Mouse (Mus musculus) thymus, postnatal 25 days (tissue): ENCODE measurements at regions not wholly inside any gene's neighbourhood (a gene's known extent, or its start where the extent isn't known, plus 50 kb on each side); places are given as distances from the start of the nearest gene placed in this dataset.

Experiments used
- DNase-seq: peaks from one replicate; pipeline ENCODE4 v3.0.0; 2022

- DNase-seq: no peak
Measured at GRCm38 (mm10) chr1:90668787-90669186, 66.0 kb downstream of the Cops8 start.

GRCm38 (mm10) chr1:90669237-90669636 is 66.5 kb downstream of the Cops8 start:
- DNase-seq: no peak

GRCm38 (mm10) chr1:90670346-90670745 is 67.6 kb downstream of the Cops8 start:
- DNase-seq: no peak

- DNase-seq: peak; percentile 69
Measured at GRCm38 (mm10) chr1:90673751-90674150, 71.0 kb downstream of the Cops8 start.

DNA sequence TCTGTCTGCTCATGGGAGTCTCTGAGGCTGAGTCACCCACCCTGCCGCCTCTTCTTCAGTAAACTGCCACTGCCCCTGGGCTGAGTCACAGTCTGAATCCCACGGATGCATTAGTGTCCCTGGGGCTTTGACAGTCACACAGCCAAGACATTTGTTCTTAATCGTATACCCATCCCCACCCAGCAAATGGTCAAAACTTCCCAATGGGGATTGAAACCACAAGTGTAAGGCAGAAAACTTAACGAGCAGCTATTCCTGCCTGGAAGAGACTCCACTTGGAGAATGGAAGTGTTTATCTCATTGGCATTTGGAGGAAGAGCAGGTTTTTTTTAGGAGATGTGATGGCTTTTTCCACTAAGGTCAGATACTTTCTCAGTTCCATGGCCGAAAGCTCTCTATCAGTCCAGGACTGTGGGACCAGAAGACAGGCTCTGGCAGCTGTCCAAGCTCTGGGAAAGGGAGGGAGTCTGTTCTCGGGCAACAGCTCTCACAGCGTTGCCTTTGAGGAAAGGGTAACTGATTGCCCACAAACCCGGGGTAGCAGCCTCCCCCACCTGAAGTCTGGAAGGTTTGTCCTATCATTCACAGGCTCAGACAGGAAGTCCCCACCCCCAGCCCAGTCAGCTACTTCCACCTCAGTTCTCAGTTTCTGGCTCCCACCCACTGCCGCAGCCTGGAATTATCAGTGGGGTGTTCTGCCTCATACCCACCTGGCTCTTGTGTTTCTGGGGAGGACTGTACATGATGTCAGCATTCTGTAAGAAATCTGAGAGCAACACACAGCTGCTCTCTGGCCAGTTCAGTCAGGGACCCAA is 73.6 kb downstream of the Cops8 start:
- peak; percentile 81 for DNase-seq

GRCm38 (mm10) chr1:90677188-90677587 is 74.4 kb downstream of the Cops8 start:
- peak; percentile 31 for DNase-seq

- no peak for DNase-seq
Measured at GRCm38 (mm10) chr1:90677651-90678201, 74.9 kb downstream of the Cops8 start.

DNA sequence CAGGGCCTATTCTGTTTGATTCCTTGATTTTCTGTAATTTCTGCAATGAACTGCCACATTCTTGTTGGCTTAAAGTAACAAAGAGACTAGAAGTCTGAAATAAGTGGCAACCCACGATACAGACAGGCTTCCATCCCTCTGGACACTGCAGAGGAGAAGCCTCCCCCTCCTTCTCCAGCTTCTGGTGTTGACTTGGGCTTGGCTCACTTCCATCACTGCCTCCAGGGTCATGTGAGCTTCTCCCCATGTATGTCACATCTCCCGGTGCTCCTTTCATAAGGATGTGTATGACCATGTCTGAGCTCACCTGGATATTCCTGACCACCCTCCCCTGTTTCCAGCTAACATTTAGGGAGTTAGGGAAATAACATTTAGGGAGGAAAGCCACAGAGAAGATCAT is 75.6 kb downstream of the Cops8 start:
- DNase-seq: no peak

DNA sequence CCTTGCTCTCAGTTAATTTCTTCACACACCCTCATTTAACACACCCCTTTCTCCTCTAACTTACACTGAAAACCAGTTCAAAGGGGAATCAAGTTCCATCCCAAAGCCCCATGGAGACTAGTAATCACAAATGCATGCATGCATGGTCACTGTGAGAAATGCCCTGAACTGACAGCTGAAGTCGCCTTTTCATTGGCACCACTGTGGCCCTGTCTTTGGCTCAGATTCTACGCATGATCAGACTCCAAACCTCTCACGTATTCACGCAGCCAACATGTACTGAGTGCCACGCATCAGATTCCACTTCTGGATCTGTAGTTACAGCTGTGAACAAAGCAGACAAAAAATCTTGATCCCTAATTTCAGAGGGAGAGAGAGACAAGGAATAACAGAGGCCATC is 85.3 kb downstream of the Cops8 start:
- no peak for DNase-seq

DNA sequence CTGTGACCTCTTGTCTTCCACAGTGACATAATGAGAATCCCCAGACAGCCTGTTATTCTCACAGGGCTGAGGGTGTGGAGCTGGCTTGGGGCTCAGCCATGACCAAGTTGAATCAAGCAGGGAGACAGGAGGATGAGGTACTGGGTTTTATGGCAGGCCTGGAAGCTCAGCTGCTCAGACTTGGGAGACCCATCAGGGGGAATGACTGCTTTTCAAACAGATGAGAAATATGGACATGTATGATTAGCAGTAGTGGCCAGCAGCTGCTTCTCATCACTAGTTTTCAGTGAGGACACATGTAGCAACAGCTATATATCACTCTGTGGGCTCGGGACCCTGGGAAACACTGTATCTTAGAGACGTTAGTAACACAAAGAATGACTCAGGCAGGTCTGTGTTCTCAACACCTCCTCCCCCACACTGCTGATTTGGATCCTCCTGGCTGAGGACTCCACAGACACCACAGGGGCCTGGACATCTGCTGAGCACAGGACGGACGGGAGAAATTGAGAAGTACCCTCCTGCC is 87.9 kb downstream of the Cops8 start:
- DNase-seq: no peak

DNA sequence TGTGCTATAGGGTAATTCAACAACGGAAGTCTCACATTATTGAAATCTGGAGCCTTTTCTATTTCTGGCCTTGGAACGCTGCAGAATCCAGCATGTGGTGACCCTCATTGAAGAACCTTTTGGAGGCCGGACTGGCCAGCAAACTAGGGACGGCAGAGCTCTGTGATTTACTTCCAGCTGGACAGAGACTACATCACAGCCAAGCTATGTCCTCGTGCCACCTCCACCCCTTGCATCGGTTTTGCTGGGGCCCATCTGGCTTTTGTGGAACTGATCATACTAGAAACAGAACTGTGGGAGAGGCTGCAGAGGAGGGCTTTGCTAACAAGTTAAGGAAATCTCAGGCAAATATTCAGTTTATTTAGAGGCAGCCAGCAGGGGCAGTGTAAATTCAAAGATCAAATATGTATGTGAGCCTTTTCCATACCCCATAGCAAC is 88.4 kb downstream of the Cops8 start:
- no peak for DNase-seq

- DNase-seq: no peak
Measured at GRCm38 (mm10) chr1:90692851-90693250, 90.1 kb downstream of the Cops8 start.

- DNase-seq: no peak
Measured at GRCm38 (mm10) chr1:90694761-90695160, 92.0 kb downstream of the Cops8 start.

- DNase-seq: peak; percentile 79
Measured at GRCm38 (mm10) chr1:90695166-90695749, 92.5 kb downstream of the Cops8 start.

- DNase-seq: peak; percentile 17
Measured at GRCm38 (mm10) chr1:90696000-90696399, 93.2 kb downstream of the Cops8 start.

DNA sequence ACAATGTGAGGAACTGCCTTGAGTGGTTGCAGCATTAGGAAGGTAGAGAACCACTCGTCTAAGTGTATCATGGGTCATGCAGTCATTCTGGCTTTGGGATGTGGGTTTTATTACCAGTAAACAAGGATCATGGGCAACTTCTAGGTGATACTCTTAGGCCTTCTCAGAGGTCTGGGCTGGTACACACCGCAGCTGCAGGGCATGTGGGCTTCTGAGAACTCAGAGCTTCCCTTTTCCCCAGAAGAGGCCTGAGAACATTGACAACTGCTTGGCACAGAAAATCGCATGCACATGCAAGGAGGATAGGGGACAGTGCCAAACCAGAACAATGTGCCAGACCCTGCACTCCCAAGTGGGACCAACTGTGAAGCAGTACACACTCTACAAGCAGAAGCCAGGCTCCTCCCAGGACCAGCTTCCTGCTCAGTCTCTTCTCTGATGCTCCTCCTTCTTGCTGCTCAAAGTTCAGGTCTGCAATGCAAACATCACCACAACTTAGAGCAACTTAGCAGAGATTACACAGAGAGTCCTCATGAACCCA is 94.3 kb downstream of the Cops8 start:
- DNase-seq: peak; percentile 47

DNA sequence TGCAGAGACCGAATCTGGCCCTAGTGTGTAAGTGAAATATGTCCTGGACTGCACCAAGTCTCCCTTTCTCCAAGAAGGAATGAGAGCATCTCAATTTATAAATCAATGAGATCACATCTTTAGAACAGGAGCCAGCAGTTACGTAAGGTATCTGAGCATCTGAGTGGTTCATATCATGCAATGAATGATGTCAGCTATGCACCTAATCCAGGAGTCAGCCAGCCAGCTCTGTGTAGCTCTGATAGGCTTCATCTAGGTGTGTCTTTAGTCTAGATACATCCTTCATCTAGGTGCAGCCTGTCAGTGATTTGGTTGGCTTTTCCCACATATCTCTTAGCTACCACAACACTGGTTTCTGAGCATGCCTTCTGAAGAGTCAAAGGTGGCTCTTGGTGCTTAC is 95.8 kb downstream of the Cops8 start:
- DNase-seq: no peak

GRCm38 (mm10) chr1:90701756-90702155 is 99.0 kb downstream of the Cops8 start:
- DNase-seq: no peak

DNA sequence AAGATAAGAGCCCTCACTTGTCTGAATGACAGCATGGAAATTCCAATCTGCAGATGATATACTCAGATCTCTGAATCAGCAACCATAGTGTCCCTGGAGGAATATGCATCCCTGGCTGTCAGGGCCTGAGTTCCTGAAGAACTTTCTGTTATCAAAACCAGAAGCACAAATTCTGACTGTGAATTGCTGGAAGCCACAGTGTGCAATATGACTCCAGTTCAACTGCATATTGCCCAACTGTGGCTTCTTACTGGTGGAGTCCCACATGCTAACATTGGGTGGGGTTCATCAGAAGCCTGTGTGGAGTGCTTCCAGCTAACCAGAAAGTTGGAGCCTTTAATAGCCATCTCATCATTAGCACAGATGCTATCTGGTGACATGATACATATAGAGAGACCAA is 103.6 kb downstream of the Cops8 start:
- DNase-seq: no peak

DNA sequence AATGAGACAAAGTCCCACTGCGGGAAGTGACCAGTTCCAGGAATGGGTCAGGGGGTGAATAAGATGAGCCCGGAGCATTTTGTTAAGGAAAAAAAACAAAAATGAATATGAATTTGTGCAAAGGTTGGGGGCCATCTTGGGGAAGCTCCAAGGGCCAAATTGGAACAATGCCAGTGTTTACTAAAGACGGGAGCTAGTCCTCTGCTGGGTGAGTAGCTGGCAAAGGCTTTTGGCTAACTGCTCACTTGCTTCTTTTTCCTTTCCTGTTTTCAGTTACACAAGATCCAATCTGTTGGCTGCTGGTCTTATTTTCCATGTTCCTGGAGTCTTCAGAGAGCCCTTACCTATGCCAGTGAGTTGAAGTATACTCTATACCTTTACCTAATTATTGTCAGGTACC is 107.0 kb downstream of the Cops8 start:
- DNase-seq: no peak

DNA sequence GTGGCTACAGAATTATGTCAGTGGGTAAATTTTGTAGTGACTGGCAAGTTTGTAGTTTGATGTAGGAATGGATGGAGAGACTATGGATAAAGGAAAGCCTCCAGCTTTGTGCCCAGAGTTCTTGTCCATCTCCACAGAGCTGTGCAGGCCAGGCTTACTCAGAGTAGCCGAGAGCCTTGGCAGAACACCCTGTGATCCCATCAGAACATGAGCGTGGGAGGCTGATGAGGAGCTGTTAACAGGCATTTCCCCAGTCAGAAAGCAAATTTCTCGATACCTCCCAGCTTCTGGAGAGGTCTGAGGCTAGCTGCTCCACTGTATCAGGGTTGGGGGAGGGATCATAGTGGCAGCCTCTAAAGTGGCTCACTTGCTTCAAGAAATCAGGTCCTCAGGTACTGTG is 107.8 kb downstream of the Cops8 start:
- DNase-seq: no peak

DNA sequence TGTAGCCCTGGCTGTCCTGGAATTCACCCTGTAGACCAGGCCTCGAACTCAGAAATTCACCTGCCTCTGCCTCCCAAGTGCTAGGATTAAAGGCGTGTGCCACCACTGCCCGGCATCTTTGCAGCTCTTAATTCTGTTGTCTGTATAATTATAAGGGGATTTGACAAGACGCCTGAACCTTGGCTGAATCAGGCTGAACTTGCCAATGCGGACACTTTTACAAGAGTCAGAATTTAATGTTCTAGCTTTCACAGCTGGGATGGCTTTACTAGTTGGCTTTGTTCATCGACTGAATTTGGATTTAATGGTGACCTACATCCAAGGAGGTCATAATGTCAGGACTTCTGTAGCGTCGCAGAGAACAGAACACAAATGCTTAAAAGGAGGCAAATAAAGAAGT is 108.3 kb downstream of the Cops8 start:
- DNase-seq: no peak
